Mouse (Mus musculus) testis, adult 2 months (tissue): Measurements from ENCODE around the gene Bckdha.

Source experiments
- CTCF ChIP-seq: fragments of 200-500 bp; IDR thresholded peaks from 2 replicates; pipeline ENCODE4 v1.5.1; 2012; ENCODE audit warnings: low read depth, mild to moderate bottlenecking, inconsistent platforms, low read length, moderate library complexity; ENCODE audit not compliant: control insufficient read depth, insufficient read depth, insufficient replicate concordance
- POLR2A ChIP-seq: fragments of 200-500 bp; IDR thresholded peaks from 2 replicates; pipeline ENCODE4 v1.6.1; 2012; ENCODE audit warnings: low read depth, mild to moderate bottlenecking, inconsistent platforms, low read length, moderate library complexity; ENCODE audit not compliant: control insufficient read depth

DNA sequence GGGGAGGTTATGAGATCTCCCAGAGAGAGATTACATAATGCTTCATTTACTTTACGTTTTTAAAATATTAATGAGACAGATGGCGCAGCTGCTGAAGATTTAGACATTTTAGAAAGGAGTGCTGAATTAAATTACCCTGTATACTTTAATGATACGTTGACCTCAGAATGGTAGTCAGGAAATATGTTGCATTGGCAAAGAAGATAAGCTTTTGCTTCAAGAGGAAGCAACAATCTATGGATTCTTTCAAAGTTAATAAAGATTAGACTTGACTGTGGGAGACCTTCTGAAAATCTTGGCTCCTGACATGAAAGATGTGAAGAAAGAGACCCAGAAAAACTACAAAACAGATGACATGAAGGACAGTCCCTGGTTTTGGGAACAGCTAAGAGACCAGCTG is 64.9 kb downstream of the Bckdha start:
- no peak for TF ChIP-seq CTCF
- TF ChIP-seq POLR2A, result no peak
